Mouse (Mus musculus): Measurements from ENCODE around the gene Csgalnact2. TPM values are rescaled to one million over a fixed set of nuclear protein-coding genes. Genes with fewer than 3 reads are reported as not detected.
A peak's percentile ranks its signal among the peaks of the same experiment; 100 is the strongest.

The Csgalnact2 gene
- 10 to 100 TPM; 12.1 to 12.5 TPM for total RNA-seq (2021)

DNA sequence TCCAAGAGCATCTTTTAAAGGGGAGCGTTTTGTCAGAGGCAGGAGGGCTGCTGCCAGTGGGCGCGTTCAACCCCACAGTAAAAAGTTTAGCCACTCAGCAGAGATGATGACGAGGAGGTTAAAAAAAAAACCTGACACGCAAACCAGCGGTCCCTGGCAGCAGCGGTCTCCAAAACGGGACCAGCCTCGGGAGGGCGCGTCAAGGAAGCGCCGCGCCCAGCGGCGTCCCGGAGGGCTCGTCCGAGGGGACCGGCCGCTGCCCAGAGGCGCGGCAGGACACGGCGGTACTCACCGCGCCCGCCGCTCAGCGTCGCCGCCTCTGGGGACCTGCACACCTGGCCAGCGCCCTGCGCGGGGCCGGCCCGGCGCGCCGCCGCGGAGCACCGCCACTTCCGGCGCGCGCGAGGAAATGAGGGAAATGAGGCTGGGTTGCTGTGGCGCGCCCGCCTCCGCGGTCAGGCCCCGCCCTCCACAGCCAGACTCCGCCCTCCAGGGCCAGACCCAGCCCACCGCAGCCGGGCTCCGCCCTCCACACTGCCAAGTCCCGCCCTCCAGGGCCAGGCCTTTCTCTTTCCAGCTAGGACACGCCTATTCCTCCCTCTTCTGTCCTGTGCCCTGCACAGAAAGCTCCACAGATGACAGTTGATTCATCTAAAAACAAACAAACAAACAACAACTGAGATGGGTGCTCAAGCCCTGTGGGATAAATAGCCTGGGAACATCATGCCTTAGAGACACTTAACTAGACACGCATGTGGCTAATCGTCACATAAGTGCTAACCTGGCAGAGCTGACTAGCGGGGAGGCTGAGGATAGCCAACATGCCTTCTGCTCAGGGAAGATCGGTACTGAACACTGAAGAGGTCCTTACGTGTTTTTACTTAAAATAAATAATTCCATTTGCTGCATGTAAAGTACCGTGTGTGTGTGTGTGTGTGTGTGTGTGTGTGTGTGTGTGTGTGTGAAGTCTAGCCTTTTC is at the start of gene Csgalnact2:
Gene Csgalnact2 (minus strand): TSS at position 410 of the 979 bp plus-strand sequence.
- peak; percentile 91 to 93 for DNase-seq (ENCODE audit: low spot score in 2 of 2)
- intact Hi-C loops (cut with DNase I): no loop called here

DNA sequence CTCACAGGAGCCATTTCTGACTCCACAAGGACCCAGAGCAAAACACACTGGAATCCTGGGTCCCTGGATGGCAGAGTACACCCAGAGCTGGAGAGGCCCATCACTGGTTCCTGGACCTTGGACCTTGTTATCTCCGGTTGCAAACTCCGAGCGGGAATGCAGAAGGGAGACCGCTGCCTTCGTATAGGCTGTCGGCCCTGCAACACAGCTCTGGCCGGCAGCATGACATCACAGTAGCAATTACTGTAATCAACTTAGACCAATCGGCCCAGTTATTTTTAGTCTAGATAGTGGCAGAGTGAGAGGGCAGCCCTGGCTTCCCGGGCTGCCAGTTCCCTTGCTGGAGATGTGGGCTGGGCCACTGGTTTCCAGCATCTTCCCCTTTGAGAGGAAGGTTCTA is 49.7 kb upstream of the Csgalnact2 start:
- no peak for DNase-seq (ENCODE audit: low spot score in 2 of 2)
- intact Hi-C loops (cut with DNase I): no loop called here

DNA sequence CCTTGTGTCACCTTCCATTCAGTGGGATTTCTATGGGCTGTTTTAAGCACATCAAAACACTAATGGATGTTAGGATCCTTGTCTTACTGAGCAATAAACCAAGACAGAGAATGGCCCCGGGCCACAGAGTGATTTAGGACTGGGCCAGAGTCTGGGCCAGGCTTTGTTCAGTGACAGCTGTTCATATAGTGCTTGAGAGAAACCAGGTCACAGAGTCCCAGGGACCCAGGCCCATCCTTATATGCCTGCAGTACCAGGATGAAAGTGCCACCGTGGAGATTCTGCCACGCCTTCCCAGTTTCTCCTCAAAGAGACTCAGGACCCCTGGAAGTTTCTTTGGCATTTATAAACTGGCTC is 48.3 kb upstream of the Csgalnact2 start:
- DNase-seq (ENCODE audit: low spot score in 2 of 2): no peak
- intact Hi-C loops (cut with DNase I): no loop called here

DNA sequence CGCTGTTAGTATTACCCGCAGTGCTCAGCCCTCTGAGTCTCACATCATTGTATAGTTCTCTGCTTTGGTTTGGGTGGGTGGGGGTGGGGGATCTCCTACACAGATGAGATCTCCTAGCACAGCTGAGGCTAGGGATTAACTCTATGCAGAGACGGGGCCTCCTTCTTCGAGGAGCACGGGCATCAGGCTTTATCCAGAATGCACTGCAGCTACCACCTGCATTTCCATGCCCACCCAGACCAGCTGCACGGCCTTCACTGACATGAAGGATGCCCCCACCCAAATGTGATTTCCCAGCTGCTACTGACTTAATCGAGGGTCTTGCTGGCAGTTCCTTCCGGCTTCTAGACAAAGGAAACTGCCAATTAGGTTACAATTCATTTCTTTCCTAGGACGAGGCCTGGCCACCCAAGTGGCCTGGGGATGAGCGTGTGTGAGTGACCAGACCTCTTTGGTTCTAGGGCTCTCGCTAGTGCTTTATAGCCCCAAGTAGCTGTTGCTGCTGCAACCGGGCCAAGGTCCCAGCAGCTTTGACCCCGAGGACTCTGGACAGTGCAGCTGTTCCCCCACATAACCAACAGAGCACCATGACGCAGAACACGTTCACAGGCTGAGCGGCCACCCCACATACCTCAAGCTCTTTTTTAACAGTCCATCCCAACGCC is 47.8 kb upstream of the Csgalnact2 start:
- no peak for DNase-seq (ENCODE audit: low spot score in 2 of 2)
- intact Hi-C loops (cut with DNase I): no loop called here

DNA sequence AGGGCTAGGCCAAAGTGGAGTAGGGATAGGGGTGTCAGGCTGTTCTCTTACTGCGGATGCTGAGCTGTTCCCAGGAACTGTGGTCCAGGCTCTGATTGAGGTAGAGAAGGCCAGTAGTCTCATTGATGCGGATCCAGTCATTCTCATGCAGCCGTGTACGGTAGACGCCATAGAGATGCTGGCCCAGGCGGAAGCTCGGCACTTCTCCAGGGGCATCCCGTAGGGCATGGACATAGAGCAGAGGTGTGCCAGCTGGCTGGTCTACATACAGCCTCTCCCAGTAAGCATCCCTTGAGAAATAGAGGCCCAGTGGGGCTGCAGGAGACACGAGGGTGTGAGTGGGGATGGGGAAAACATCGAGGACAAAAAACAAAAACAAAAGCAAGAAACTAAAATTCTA is 45.2 kb upstream of the Csgalnact2 start:
- intact Hi-C loops (cut with DNase I): no loop called here
- no peak for DNase-seq (ENCODE audit: low spot score in 2 of 2)

DNA sequence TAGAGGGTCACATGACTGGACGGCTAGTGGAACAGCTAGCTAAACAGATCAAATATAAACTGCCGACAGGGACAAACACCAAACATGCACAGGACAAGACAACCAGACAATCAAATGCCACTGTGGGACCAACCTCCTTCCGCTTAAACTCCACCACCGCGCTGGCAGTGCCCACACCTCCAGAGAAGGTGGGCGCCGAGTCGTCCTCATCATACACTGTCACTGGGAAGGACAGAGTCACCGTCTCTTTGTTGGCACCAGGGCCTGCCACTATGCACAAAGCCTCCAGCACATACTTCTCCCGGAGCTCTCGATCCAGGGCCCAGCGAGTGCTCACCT is 41.1 kb upstream of the Csgalnact2 start:
- intact Hi-C loops (cut with DNase I): no loop called here
- no peak for DNase-seq (ENCODE audit: low spot score in 2 of 2)

DNA sequence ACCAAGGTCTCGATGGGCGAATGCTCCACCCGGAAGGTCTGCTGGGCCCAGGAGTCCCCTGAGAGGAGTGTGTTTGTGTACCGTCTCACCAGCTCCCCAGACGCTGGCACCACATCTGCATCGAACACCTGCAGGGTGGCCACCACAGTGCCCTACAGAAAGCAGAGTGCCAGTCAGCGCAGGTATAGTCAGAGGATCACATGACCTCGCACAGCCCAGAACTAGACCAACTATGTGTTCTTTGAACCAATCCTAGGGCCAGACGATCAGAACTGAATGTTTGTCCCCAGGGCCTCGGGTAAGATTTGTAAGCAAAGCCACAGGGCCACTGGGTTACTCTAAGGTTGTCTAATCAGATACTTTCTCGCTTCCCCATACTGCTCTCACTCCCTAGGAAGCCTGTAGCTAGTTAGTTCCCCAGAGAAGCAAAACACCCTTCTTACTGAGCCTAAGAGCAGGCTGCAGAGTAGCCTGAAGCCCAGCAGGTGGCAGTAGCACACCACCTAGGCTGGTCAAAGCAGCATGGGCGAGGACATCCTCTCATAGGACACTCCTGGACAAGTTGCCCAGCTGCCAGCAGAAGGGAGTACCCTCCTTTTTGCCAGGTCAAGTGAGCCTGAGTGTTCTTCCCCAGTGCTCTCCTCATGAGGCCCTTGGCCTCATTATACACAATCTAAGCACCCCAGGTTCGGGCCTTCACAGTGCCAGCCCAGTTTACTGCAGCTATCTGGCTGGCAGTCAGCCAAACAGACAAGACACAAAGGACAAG is 40.6 kb upstream of the Csgalnact2 start:
- intact Hi-C loops (cut with DNase I): loop anchor here (2.0 kb wide), 1 partner anchor 199 kb away; no protein-coding TSS in a partner anchor
- DNase-seq (ENCODE audit: low spot score in 2 of 2): peak; percentile 68 to 70

DNA sequence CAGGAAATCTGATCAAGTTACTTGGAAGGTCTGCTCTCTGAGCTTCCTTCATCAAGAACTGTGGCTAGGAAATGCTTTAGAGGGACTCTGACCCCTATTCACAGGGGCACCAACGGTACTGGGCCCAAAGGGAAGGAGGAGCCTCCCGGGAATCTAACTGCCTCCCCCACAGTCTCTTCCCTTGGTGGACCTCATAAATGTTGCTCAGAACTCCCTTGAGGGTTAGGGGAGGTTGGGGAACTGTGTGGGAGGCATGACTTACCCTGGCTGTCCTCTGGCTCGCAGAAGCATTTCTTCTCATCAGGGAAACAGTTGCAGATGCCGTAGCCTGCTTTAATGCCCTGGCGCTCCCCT is 35.0 kb upstream of the Csgalnact2 start:
- intact Hi-C loops (cut with DNase I): no loop called here
- no peak for DNase-seq (ENCODE audit: low spot score in 2 of 2)

DNA sequence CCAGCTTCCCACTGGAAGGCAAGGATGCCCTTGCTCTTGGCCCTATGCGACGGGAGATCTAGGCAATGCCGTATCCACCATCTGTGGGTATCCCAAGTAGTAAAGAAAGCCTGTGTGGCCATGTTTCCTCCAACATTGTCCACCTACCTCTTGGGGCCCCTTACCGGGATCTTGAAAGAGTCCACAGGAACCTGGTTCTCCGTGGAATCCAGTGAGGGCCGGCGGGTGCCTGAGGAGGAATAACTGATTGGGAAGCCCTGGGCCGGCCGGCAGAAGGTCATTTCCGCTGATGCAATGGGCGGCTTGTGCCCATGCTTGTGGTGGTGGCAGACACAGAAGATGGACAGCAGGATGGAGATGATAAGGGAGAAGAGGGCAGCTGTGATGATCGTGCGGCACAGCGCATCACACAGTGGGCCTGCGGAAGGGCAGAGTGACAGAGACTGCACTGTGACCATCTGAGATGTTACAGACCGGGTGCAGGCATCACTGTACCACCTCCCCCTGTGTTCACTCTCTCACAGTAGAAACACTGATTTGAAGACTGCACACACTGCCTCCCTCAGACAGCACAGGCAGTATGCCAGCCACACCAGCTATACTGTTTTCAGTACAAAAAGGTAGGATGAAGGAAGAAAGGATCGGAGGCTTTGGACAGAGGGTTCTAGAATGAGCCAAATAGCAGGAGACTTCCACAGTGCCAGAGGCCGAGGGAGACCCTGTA is 34.5 kb upstream of the Csgalnact2 start:
- DNase-seq (ENCODE audit: low spot score in 2 of 2): peak in 1 of 2 experiments; percentile 29
- intact Hi-C loops (cut with DNase I): no loop called here

DNA sequence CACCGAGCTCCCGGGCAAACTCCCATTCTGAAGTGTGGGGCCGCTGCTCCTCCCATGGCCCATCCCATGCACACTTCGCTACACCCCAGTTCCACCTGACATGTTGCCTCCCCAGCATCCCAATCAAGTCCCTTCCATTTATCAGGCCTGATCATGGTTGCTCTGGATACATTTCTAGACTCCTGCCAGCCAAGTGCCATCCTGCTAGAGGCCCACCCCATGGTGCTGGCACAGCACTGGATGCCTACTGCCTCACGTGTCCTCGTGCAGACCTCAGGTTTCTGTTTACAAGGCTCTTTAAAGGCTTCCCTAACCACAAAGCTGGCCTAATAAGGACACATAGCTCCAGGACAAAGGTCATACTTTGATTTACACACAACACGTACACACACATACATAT is 32.4 kb upstream of the Csgalnact2 start:
- intact Hi-C loops (cut with DNase I): no loop called here
- DNase-seq (ENCODE audit: low spot score in 2 of 2): no peak

DNA sequence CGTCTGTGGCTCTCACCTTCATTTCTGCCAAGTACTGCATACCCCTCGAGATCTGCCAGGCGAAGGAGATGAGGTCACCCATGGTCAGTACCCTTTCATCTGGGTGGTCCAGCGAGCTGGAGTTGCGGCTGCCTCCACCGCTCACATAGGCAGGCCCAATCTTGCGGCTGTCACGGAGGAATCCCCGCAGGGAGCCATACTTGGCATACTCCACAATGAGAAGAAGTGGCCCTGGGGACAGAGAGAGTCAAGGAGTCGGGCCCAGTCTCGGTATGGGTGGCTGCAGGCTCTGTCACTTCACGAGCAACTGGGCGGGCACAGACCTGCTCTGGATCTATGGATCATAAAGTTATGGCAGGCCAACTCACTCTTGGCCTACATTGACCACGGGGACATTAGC is 29.2 kb upstream of the Csgalnact2 start:
- intact Hi-C loops (cut with DNase I): no loop called here
- no peak for DNase-seq (ENCODE audit: low spot score in 2 of 2)

DNA sequence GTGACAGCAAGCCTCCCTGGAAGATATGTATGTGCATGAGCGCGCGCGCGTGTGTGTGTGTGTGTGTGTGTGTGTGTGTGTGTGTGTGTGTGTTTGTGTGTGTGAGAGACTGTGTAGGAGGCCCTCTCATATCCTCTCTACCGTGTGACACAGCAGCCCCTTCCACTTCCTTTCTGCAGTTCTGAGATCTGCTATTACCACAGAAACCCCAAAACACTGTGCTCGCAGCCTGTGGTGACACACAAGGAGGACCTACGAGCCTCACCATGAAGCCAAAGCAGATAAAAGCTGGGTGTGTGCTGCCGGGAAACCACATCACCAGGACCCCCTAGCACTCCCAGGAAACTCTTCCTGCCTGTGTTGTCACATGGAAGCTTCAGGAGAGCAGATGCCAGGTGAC is 28.1 kb upstream of the Csgalnact2 start:
- intact Hi-C loops (cut with DNase I): no loop called here
- DNase-seq (ENCODE audit: low spot score in 2 of 2): no peak

DNA sequence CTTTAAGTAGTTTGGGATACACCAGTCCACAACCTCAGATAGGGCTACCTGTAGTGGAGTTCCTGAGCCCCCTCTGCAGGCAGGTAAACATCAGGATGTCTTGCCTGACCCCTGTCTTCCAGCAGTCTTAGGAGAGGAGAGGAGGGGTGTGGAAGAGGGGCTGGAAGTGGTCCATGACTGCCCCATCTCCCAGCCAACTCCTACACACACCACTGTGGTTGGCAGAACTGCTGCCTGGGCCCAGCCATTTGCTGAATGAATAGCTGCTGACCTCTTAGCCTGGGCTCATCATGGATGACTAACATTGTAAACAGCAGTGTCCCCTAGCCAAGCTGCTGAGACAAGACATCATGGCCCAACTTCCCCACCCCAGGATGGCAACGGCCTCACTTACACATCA is 26.6 kb upstream of the Csgalnact2 start:
- intact Hi-C loops (cut with DNase I): no loop called here

DNA sequence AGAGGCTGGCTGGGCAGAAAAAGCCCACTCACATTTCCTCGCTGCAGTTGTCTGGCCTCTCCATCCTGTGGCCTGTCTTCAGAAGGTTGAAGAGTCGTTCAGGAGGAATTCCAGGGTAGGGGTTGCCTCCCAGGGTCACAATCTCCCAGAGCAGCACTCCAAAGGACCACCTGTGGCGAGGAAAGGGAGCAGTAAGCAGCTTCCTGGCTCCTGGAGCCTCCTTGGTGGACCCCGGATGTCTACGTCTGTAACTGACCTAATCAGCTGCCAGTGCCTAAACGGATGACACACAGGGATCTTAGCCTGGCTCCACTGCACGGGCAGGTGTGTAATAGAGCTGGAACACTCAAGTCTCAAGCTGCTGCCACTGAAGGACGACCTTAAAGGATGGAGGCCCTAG is 25.8 kb upstream of the Csgalnact2 start:
- no peak for DNase-seq (ENCODE audit: low spot score in 2 of 2)
- intact Hi-C loops (cut with DNase I): no loop called here

More for the DNA sequence above, 26.6 kb upstream of the Csgalnact2 start:
- DNase-seq (ENCODE audit: low spot score in 2 of 2): no peak

DNA sequence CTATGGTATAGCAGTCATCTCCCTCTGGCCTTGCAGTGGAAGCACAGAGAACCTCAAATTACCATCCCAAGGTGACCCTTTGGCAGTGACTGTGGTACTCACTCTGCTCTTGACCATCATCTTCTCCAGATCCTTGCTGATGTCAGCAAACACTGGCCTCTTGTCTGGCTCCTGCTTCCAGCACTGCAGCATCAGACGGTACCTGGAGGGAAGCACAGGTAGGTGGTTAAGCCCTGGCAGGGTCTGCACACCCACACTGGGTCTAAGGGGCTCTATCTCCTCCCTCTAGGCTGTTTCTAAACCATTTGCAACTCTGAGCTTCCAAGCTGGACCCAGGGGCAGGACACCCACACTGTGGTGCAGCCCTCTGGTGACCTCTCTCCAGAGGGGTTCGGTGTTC is 24.1 kb upstream of the Csgalnact2 start:
- intact Hi-C loops (cut with DNase I): no loop called here
- no peak for DNase-seq (ENCODE audit: low spot score in 2 of 2)

DNA sequence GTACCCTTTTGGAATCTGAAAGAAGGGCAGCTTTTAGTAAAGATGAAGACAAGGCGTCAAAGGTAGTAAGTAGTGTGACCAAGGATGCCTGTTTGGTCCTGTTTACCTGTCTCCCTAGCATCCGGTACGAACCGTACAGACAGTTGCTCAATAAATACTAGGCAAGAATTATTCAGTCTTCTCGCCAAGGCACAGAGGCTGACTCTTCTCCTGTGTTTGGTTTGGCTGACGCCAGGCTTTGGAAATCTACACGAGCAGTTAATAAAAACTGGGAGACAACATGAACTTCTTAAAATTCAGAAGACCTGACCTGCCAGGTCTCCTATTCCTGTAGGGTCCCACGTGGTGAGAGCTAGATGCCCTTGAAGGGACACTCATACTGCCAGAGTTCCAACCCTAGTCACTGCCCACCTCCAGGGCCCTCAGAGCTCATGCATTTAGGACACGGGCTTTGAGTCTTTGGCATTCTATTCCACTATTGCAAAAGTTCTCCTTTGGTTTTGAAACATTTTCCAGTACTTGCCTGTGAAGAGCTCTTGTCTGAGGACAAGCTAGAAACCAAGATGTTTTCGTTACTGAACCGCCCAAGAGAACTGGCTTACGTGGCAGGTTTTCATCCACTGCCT is 23.6 kb upstream of the Csgalnact2 start:
- intact Hi-C loops (cut with DNase I): no loop called here
- no peak for DNase-seq (ENCODE audit: low spot score in 2 of 2)

DNA sequence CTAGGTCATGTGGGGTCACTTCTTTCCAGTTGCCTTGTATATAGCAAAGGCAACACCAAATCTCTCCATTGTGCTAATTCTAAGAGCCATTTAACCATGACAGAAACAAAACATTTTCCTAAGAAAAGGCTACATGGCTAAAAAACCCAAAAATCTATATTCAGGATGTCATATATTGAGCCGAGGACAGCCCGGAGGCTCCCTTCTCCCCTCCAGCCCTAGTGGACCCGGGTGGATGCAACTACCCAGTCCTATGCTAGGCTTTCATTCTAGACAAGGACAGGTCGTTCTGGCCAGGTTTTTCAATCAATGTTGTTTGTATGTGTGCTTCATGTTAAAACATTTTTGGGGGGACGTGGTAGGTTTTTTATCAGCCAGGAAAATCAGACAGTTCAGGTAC is 14.2 kb upstream of the Csgalnact2 start:
- intact Hi-C loops (cut with DNase I): no loop called here
- no peak for DNase-seq (ENCODE audit: low spot score in 2 of 2)

DNA sequence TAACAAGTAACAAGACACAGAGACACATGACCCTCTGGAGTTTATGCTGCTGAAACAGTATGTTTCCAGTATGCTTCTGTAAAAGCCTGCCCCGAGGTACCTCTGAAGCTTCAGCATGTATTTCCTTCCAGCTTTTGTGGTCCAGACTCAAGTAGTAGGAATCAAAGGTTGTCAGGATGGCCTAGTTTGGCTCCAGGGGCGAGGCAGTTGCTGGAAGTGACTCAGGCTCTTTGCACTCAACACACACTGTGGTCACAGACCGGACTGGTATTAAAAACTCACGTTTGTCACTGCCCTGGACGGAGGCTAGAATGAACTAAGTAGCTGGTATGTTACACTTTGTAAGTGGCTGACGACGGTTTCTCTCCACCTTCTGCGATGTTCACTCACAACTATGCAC is 12.0 kb upstream of the Csgalnact2 start:
- intact Hi-C loops (cut with DNase I): no loop called here
- no peak for DNase-seq (ENCODE audit: low spot score in 2 of 2)

DNA sequence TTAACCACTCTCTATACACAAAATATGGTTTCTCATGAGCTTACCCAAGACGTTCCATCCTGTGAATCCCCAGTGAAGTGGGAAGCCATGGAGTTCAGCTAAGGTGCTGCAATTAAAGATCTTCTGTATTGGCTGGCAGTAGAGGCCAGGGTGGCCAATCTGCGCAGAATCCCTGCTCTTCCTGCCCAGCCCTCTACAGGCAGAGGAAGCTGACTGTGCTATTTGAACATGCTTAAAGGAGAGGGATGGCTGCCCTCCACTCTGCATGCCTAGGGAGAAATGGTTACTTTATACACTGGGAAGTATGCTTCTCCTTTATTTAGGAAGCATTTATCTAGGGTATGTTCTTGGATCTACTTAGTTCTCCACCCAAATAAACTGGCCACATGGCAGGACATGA is 11.6 kb upstream of the Csgalnact2 start:
- intact Hi-C loops (cut with DNase I): no loop called here

More for the DNA sequence above, 11.6 kb upstream of the Csgalnact2 start:
- no peak for DNase-seq (ENCODE audit: low spot score in 2 of 2)
